Mouse (Mus musculus): Measurements from ENCODE around the gene Slc17a9. TPM values are rescaled to one million over a fixed set of nuclear protein-coding genes. Genes with fewer than 3 reads are reported as not detected.
A peak's percentile ranks its signal among the peaks of the same experiment; 100 is the strongest.

Slc17a9 gene
- total and polyA plus RNA-seq, 3 experiments, result 6.7 to 16.1 TPM; not detected in 1

GRCm38 (mm10) chr2:180710276-180711155 lies 14.5 kb upstream of the Slc17a9 start:
- peak; percentile 57 for DNase-seq (ENCODE audit: low read depth, low spot score)
- H3K27ac ChIP-seq (ENCODE audit: control insufficient read depth, low read depth, low read length), result peak overlapping the region; percentile 83
- peaks cover 59% of the 10 kb centered on the region for H3K79me2 ChIP-seq (ENCODE audit: control insufficient read depth, insufficient read depth, low read length, poor library complexity)
- H3K9me3 ChIP-seq (replicated peaks; ENCODE audit: insufficient read depth, low read length), result no peaks in the 10 kb centered on the region
- peak overlapping the region; percentile 95 for H3K9ac ChIP-seq (ENCODE audit: control insufficient read depth, low read depth, low read length, poor library complexity, severe bottlenecking)
- H3K4me3 ChIP-seq (ENCODE audit: control insufficient read depth in 1 of 2, insufficient read depth in 1 of 2, low read depth in 2 of 2, low read length in 2 of 2), result peak overlapping the region; percentile 86 to 99
- no peaks in the 10 kb centered on the region for H3K27me3 ChIP-seq (ENCODE audit: control insufficient read depth in 1 of 2, insufficient read depth in 2 of 2, low read length in 2 of 2)
- H3K36me3 ChIP-seq (ENCODE audit: control insufficient read depth in 1 of 2, insufficient read depth in 2 of 2, low read length in 2 of 2), result peaks cover 8 to 37% of the 10 kb centered on the region in 2 experiments
- peaks cover 5 to 27% of the 10 kb centered on the region in 2 experiments for H3K4me1 ChIP-seq (ENCODE audit: control insufficient read depth in 1 of 2, insufficient read depth in 2 of 2, low read length in 2 of 2)
- TF ChIP-seq MAZ (IDR thresholded peaks at IDR 0.05; ENCODE audit: low read depth, low read length), result 0 out of 2 replicates have a peak, but pooled peaks have one; percentile 14
- TF ChIP-seq USF2 (IDR thresholded peaks at IDR 0.05; ENCODE audit: borderline replicate concordance in 1 of 2, insufficient read depth in 1 of 2, low read depth in 1 of 2, low read length in 2 of 2), result no peak
- peak; percentile 53 for TF ChIP-seq NELFE (IDR thresholded peaks at IDR 0.05; ENCODE audit: low read depth, low read length)
- TF ChIP-seq CHD1 (IDR thresholded peaks at IDR 0.05; ENCODE audit: low read depth, low read length), result peak; percentile 78; the same call in 1 of the 2 replicates
- 0 out of 2 replicates have a peak, but pooled peaks have one; percentile 8 for TF ChIP-seq TCF12 (IDR thresholded peaks at IDR 0.05; ENCODE audit: low read depth, low read length)
- TF ChIP-seq POLR2A (IDR thresholded peaks at IDR 0.05; ENCODE audit: control insufficient read depth in 1 of 2, insufficient read depth in 1 of 2, low read depth in 1 of 2, low read length in 2 of 2, poor library complexity in 1 of 2), result peak in 1 of 2 experiments; percentile 46; a peak in 3 of 4 replicates
- no peak for TF ChIP-seq KAT2A (conservative IDR thresholded peaks at IDR 0.05; ENCODE audit: low read depth, low read length)
- TF ChIP-seq SMC3 (IDR thresholded peaks at IDR 0.05; ENCODE audit: low read depth, low read length), result no peak

GRCm38 (mm10) chr2:180711527-180711926 lies 13.5 kb upstream of the Slc17a9 start:
- Histone ChIP-seq H3K27ac (ENCODE audit: control insufficient read depth, low read depth, low read length) (peak overlapping the region; percentile 83), H3K4me3 (ENCODE audit: control insufficient read depth in 1 of 2, insufficient read depth in 1 of 2, low read depth in 2 of 2, low read length in 2 of 2) (peak overlapping the region; percentile 86 to 99), H3K9ac (ENCODE audit: control insufficient read depth, low read depth, low read length, poor library complexity, severe bottlenecking) (peak overlapping the region; percentile 95), H3K27me3 (ENCODE audit: control insufficient read depth in 1 of 2, insufficient read depth in 2 of 2, low read length in 2 of 2) (no peaks in the 10 kb centered on the region), H3K36me3 (ENCODE audit: control insufficient read depth in 1 of 2, insufficient read depth in 2 of 2, low read length in 2 of 2) (peaks cover 8 to 34% of the 10 kb centered on the region in 2 experiments), H3K4me1 (ENCODE audit: control insufficient read depth in 1 of 2, insufficient read depth in 2 of 2, low read length in 2 of 2) (peaks cover 4 to 21% of the 10 kb centered on the region in 2 experiments), H3K9me3 (replicated peaks; ENCODE audit: insufficient read depth, low read length) (no peaks in the 10 kb centered on the region), H3K79me2 (ENCODE audit: control insufficient read depth, insufficient read depth, low read length, poor library complexity) (peaks cover 51% of the 10 kb centered on the region)
- no peak for DNase-seq (ENCODE audit: low read depth, low spot score)
- 0 out of 2 replicates have a peak, but pooled peaks have one; percentile 7 for TF ChIP-seq NELFE (IDR thresholded peaks at IDR 0.05; ENCODE audit: low read depth, low read length)
- TF ChIP-seq ZNF384 (IDR thresholded peaks at IDR 0.05; ENCODE audit: low read depth, low read length), result peak; percentile 43; the same call in 1 of the 2 replicates
- no peak for TF ChIP-seq GATA1 (IDR thresholded peaks at IDR 0.05; ENCODE audit: low read depth, low read length)
- 0 out of 2 replicates have a peak, but pooled peaks have one; percentile 6 for TF ChIP-seq MAX (IDR thresholded peaks at IDR 0.05; ENCODE audit: low read length)
- TF ChIP-seq MYB (IDR thresholded peaks at IDR 0.05; ENCODE audit: low read depth, low read length), result 0 out of 2 replicates have a peak, but pooled peaks have one; percentile 13
- TF ChIP-seq NRF1 (IDR thresholded peaks at IDR 0.05; ENCODE audit: insufficient read depth, low read depth, low read length, poor library complexity, severe bottlenecking), result no peak
- TF ChIP-seq TBP (IDR thresholded peaks at IDR 0.05; ENCODE audit: low read depth, low read length), result peak; percentile 83
- no peak for TF ChIP-seq MEF2A (IDR thresholded peaks at IDR 0.05; ENCODE audit: extremely low read depth, insufficient replicate concordance, low read depth, low read length, poor library complexity, severe bottlenecking)
- TF ChIP-seq ZC3H11A (IDR thresholded peaks at IDR 0.05; ENCODE audit: low read depth, low read length), result no peak

All from MEL (cell line).